Mouse (Mus musculus) liver, adult 2 months (tissue): ENCODE data around the gene Ccin. TPM values are rescaled to one million over a fixed set of nuclear protein-coding genes. Genes with fewer than 3 reads are reported as not detected.

Experiments
- DNase-seq: peaks from one replicate; pipeline ENCODE4 v3.0.0-alpha.2; 2011; ENCODE audit warnings: low read depth, low spot score; ENCODE audit errors: extremely low read depth
- H3K27ac ChIP-seq: fragments of 200-500 bp; replicated peaks from 2 replicates; pipeline ENCODE4 v1.5.1; 2012; ENCODE audit warnings: low read depth, mild to moderate bottlenecking, control low read depth, inconsistent platforms, low read length; ENCODE audit not compliant: insufficient read depth
- H3K27me3 ChIP-seq: fragments of 200-500 bp; 2 replicates; pipeline ENCODE4 v1.6.1; 2012; ENCODE audit warnings: mild to moderate bottlenecking, moderate library complexity, low read length, inconsistent platforms; ENCODE audit not compliant: control insufficient read depth, insufficient read depth
- H3K36me3 ChIP-seq: fragments of 200-500 bp; 2 replicates; pipeline ENCODE4 v1.6.1; 2012; ENCODE audit warnings: low read length, inconsistent platforms; ENCODE audit not compliant: control insufficient read depth, insufficient read depth
- H3K4me1 ChIP-seq: fragments of 200-500 bp; 2 replicates; pipeline ENCODE4 v1.6.1; 2011; ENCODE audit warnings: low read length; ENCODE audit not compliant: control insufficient read depth, insufficient read depth
- H3K4me3 ChIP-seq: fragments of 200-500 bp; 2 replicates; pipeline ENCODE4 v1.5.1; 2011; ENCODE audit warnings: low read depth, mild to moderate bottlenecking, control low read depth, low read length, moderate library complexity; ENCODE audit not compliant: insufficient read depth
- H3K79me2 ChIP-seq: fragments of 200-500 bp; 2 replicates; pipeline ENCODE4 v1.6.1; 2012; ENCODE audit warnings: inconsistent platforms, mild to moderate bottlenecking, low read length, moderate library complexity; ENCODE audit not compliant: control insufficient read depth, insufficient read depth
- H3K9ac ChIP-seq: fragments of 200-500 bp; 2 replicates; pipeline ENCODE4 v1.6.1; 2012; ENCODE audit warnings: low read depth, mild to moderate bottlenecking, control low read depth, inconsistent platforms, low read length
- CTCF ChIP-seq: fragments of 200-500 bp; IDR thresholded peaks from 2 replicates; pipeline ENCODE4 v1.5.1; 2011; ENCODE audit warnings: low read depth, low read length, control low read depth
- POLR2A ChIP-seq: fragments of 200-500 bp; IDR thresholded peaks from 2 replicates; pipeline ENCODE4 v1.6.1; 2011; ENCODE audit warnings: low read length, control low read depth; ENCODE audit not compliant: insufficient read depth; ENCODE audit errors: extremely low read depth
- WGBS: fragments of 180-500 bp; shearing (Covaris S2); methylation state at CpG from one replicate; pipeline ENCODE4 v1.1.7; 2018; 5-methylcytosine and 5-hydroxymethylcytosine counted together
- polyA plus RNA-seq: library from polyadenylated mRNA; depleted of rRNA; stranded (reverse); fragments of >200 nt; gene quantifications from 2 replicates; pipeline ENCODE4 v1.2.3, GENCODE M21; 2012
- total RNA-seq: library from RNA; depleted of rRNA; stranded (reverse); fragments of >200 nt; gene quantifications from 2 replicates; pipeline ENCODE4 v1.2.3, GENCODE M21; 2014

Ccin gene
- total and polyA plus RNA-seq, 2 experiments: not detected

GRCm38 (mm10) chr4:43957292-43957845 lies 25.9 kb upstream of the Ccin start, which contains the start of gene Glipr2:
Gene Glipr2 (plus strand): TSS chr4:43957401.
- H3K36me3 ChIP-seq: no peaks in the 10 kb centered on the region
- TF ChIP-seq CTCF (peak; percentile 78), POLR2A (no peak)
- no peaks in the 10 kb centered on the region for H3K79me2 ChIP-seq
- 0 out of 2 replicates have a peak, but pooled peaks cover 2% of the 10 kb centered on the region for H3K27me3 ChIP-seq
- peak within 1 kb of the TSS; percentile 53 for H3K4me3 ChIP-seq
- DNase-seq: no peak
- H3K4me1 ChIP-seq: peaks cover 5% of the 10 kb centered on the region
- no peak within 1 kb of the TSS for H3K27ac ChIP-seq
- WGBS: 2% methylated on average over 45 of the region's 45 CpGs
- peak within 1 kb of the TSS; percentile 24 for H3K9ac ChIP-seq

- 2% methylated on average over 26 of the region's 26 CpGs for WGBS
- no peaks in the 10 kb centered on the region for H3K36me3 ChIP-seq
- peaks cover 5% of the 10 kb centered on the region for H3K4me1 ChIP-seq
- H3K9ac ChIP-seq: peak overlapping the region; percentile 24
- peak overlapping the region; percentile 53 for H3K4me3 ChIP-seq
- H3K27ac ChIP-seq: no peak overlapping the region
- no peaks in the 10 kb centered on the region for H3K79me2 ChIP-seq
- 0 out of 2 replicates have a peak, but pooled peaks cover 2% of the 10 kb centered on the region for H3K27me3 ChIP-seq
- no peak for DNase-seq
- TF ChIP-seq CTCF (no peak), POLR2A (no peak)
These were observed 25.3 kb upstream of the Ccin start for GRCm38 (mm10) chr4:43957846-43958461.

- WGBS: 25% methylated on average over 9 of the region's 9 CpGs
- Histone ChIP-seq H3K79me2 (no peaks in the 10 kb centered on the region), H3K36me3 (no peaks in the 10 kb centered on the region), H3K27me3 (0 out of 2 replicates have a peak, but pooled peaks cover 2% of the 10 kb centered on the region), H3K27ac (no peak overlapping the region), H3K4me1 (peaks cover 11% of the 10 kb centered on the region), H3K4me3 (no peak overlapping the region; the same call in 1 of the 2 replicates), H3K9ac (peak overlapping the region; percentile 26; the same call in 1 of the 2 replicates)
- TF ChIP-seq CTCF (no peak), POLR2A (no peak)
- DNase-seq: peak; percentile 33
These were observed 23.6 kb upstream of the Ccin start for GRCm38 (mm10) chr4:43959523-43960179.

GRCm38 (mm10) chr4:43960207-43960606 lies 23.1 kb upstream of the Ccin start:
- Histone ChIP-seq H3K79me2 (no peaks in the 10 kb centered on the region), H3K27me3 (0 out of 2 replicates have a peak, but pooled peaks cover 2% of the 10 kb centered on the region), H3K27ac (peak overlapping the region; percentile 64), H3K36me3 (no peaks in the 10 kb centered on the region), H3K4me3 (no peak overlapping the region), H3K9ac (no peak overlapping the region), H3K4me1 (peaks cover 14% of the 10 kb centered on the region)
- TF ChIP-seq CTCF: no peak
- TF ChIP-seq POLR2A: no peak
- WGBS: 73% methylated on average over 6 of the region's 6 CpGs
- peak; percentile 11 for DNase-seq

GRCm38 (mm10) chr4:43964326-43964833 lies 18.9 kb upstream of the Ccin start:
- H3K27me3 ChIP-seq: no peaks in the 10 kb centered on the region
- H3K4me1 ChIP-seq: peaks cover 14% of the 10 kb centered on the region
- TF ChIP-seq CTCF: no peak
- TF ChIP-seq POLR2A: no peak
- no peaks in the 10 kb centered on the region for H3K79me2 ChIP-seq
- H3K4me3 ChIP-seq: no peak overlapping the region
- peak; percentile 80 for DNase-seq
- no peak overlapping the region; the same call in 1 of the 2 replicates for H3K9ac ChIP-seq
- no peaks in the 10 kb centered on the region for H3K36me3 ChIP-seq
- H3K27ac ChIP-seq: peak overlapping the region; percentile 10
- WGBS: 33% methylated on average over 2 of the region's 2 CpGs
